Mouse (Mus musculus): Measurements from ENCODE around the gene Pcyox1. TPM values are rescaled to one million over a fixed set of nuclear protein-coding genes. Genes with fewer than 3 reads are reported as not detected.

The Pcyox1 gene
- total and polyA plus RNA-seq, 2 experiments from 2014 or later, result 99.2 to 113 TPM

DNA sequence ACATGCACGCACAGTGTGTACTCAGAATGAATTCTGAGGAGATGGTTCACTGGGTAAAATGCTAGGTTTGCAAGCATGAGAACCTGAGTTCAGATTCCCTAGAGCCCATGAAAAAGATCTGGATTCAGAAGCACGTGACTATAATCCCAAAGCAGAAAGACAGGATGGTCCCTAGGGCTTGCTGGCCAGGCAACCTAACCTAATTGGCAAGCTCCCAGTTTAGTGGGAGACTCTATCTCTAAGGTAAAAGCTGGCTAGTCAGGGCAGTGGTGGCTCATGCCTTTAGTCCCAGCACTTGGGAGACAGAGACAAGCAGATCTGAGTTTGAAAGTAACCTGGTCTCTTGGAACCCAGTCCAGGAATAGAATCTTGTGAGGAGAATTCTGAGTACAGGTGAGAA, 2.0 kb upstream of the Pcyox1 start:
- 75% methylated on average over 2 of the region's 2 CpGs for WGBS
- TF ChIP-seq CTCF (IDR thresholded peaks at IDR 0.05; ENCODE audit: low read depth), result no peak
- H3K4me1 ChIP-seq (ENCODE audit: insufficient read depth), result peaks cover 13% of the 10 kb centered on the region
- no peak for ATAC-seq
- DNase-seq, result no peak
- H3K27ac ChIP-seq (ENCODE audit: low read depth, low read length), result no peak overlapping the region
- H3K9me3 ChIP-seq (ENCODE audit: low read length), result no peaks in the 10 kb centered on the region
- H3K4me2 ChIP-seq (ENCODE audit: low read depth), result no peak overlapping the region
- H3K27me3 ChIP-seq (ENCODE audit: insufficient read depth, low read length), result no peaks in the 10 kb centered on the region
- no peaks in the 10 kb centered on the region for H3K36me3 ChIP-seq (ENCODE audit: insufficient read depth)
- no peak overlapping the region for H3K9ac ChIP-seq
- no peak overlapping the region for H3K4me3 ChIP-seq (ENCODE audit: low read depth, low read length)

DNA sequence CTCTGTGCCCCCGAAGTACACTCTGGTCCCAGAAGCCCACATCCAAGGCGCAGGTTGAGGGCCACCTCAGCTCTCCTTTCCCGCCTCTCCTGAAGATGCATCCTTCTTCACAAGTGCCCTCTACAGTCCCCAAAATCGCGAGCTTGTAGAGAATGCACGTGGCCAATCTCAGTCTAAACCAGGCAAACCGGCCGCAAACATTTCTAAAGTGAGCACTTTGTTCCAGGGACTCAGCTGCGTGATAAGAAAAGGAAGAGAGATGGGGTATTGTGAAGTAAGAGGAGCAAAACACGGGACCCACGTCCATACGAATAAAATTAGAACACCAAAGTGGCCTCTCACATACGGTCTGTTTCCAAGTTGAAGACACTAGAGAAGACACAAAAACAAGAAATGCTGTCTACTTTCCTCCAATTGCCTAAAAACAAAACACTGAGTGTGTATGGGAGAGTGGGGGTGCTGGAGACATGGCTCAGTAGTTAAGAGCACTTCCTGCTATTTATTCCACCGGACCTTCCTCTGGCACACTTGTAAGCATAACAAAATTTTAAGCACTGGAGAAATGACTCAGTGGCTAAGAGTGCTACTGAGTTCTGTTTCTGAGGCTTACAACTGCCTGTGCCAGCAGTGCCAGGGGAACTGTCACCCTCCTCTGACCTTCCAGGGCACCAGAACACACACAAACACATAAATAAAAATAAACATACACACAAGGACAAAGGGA, 465 bp upstream of the Pcyox1 start:
- H3K4me2 ChIP-seq (ENCODE audit: low read depth), result peak overlapping the region; percentile 71
- H3K9ac ChIP-seq, result peak overlapping the region; percentile 97
- ATAC-seq (peak; percentile 60), DNase-seq (no peak)
- no peaks in the 10 kb centered on the region for H3K27me3 ChIP-seq (ENCODE audit: insufficient read depth, low read length)
- peak overlapping the region; percentile 85 for H3K4me3 ChIP-seq (ENCODE audit: low read depth, low read length)
- WGBS, result 3% methylated on average over 14 of the region's 14 CpGs
- peaks cover 13% of the 10 kb centered on the region for H3K4me1 ChIP-seq (ENCODE audit: insufficient read depth)
- peak overlapping the region; percentile 95 for H3K27ac ChIP-seq (ENCODE audit: low read depth, low read length)
- H3K9me3 ChIP-seq (ENCODE audit: low read length), result no peaks in the 10 kb centered on the region
- peaks cover 5% of the 10 kb centered on the region; the same call in 1 of the 2 replicates for H3K36me3 ChIP-seq (ENCODE audit: insufficient read depth)
- TF ChIP-seq CTCF (IDR thresholded peaks at IDR 0.05; ENCODE audit: low read depth), result no peak

DNA sequence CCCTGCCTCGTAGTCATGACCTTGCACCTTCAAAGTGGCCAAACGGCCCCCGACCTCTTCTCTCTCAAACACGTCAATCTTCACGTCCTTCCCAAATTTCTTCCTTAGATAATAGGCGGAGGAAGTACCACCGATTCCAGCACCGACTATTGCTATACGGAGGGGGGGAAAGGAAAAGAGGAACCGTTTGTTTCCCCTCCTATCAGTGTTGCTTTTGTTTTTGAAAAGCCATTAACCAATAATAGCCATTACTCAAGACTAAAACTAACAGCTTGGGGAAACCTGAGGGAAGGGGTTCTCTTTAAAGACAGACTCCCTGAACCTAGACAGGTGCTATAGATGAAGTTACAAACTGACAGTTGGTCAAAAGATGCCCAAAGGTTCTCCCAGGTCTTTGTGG, 985 bp downstream of the Pcyox1 start:
- H3K9me3 ChIP-seq (ENCODE audit: low read length), result no peaks in the 10 kb centered on the region
- peak; percentile 29 for DNase-seq
- TF ChIP-seq CTCF (IDR thresholded peaks at IDR 0.05; ENCODE audit: low read depth), result no peak
- ATAC-seq, result no peak
- H3K4me1 ChIP-seq (ENCODE audit: insufficient read depth), result peaks cover 13% of the 10 kb centered on the region
- H3K27ac ChIP-seq (ENCODE audit: low read depth, low read length), result peak overlapping the region; percentile 95
- WGBS, result 16% methylated on average over 10 of the region's 10 CpGs
- peak overlapping the region; percentile 97 for H3K9ac ChIP-seq
- H3K27me3 ChIP-seq (ENCODE audit: insufficient read depth, low read length), result no peaks in the 10 kb centered on the region
- H3K4me2 ChIP-seq (ENCODE audit: low read depth), result peak overlapping the region; percentile 71
- H3K36me3 ChIP-seq (ENCODE audit: insufficient read depth), result peaks cover 19% of the 10 kb centered on the region
- H3K4me3 ChIP-seq (ENCODE audit: low read depth, low read length), result peak overlapping the region; percentile 85

DNA sequence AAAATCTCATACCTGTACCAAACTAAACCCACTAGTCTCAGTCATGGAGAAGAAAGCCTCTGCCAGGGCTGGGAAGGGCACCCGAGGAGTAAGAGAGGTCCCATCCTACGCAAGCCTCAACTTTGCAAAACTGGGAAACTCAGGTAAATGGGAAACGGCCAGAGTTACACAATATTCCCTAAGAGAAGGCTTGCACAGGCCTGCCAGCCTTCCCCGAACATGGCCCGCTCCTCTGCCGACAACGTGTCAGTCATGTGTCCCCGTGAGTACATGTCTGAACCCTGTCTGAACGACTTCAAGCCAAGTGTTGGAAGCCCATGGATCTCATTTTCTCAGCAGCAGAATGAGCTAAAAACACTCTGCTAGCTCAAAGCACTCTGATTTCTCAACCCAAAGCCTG, 1.9 kb downstream of the Pcyox1 start:
- H3K9me3 ChIP-seq (ENCODE audit: low read length), result no peaks in the 10 kb centered on the region
- peaks cover 29% of the 10 kb centered on the region for H3K36me3 ChIP-seq (ENCODE audit: insufficient read depth)
- no peak overlapping the region for H3K9ac ChIP-seq
- no peak for DNase-seq
- H3K27me3 ChIP-seq (ENCODE audit: insufficient read depth, low read length), result no peaks in the 10 kb centered on the region
- peak overlapping the region; percentile 85; the same call in 1 of the 2 replicates for H3K4me3 ChIP-seq (ENCODE audit: low read depth, low read length)
- 81% methylated on average over 9 of the region's 9 CpGs for WGBS
- peak overlapping the region; percentile 71 for H3K4me2 ChIP-seq (ENCODE audit: low read depth)
- peaks cover 13% of the 10 kb centered on the region for H3K4me1 ChIP-seq (ENCODE audit: insufficient read depth)
- TF ChIP-seq CTCF (IDR thresholded peaks at IDR 0.05; ENCODE audit: low read depth), result no peak
- no peak overlapping the region; the same call in 1 of the 2 replicates for H3K27ac ChIP-seq (ENCODE audit: low read depth, low read length)
- no peak for ATAC-seq

DNA sequence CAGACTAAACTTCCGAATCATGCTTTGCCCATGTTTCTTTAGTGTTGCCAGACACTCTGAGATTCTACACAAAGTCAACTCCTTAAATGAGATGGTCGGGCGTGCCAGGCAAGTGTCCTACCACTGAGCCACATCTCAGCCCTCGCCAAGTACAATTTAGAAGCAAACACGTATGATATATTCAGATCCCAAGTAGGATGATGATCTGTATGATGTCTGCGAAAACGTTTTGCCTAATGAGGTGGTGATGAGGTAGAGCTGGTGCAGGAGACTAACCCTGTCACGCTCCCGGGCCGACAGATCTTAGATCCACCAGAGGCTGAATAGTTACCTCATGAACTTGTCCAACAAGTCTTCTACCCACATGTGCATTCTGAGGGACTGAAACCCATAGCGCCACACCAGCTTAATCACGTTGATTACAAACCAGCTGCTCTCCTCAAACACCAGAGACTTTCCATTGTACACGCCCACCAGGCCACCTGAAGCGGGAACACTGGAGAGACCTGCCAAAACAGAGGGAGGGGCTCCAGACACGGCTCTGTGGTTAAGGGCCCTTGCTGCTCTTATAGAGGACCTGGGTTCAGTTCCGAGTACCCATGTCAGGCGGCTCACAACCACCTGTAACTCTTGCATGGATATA, 2.8 kb downstream of the Pcyox1 start:
- ATAC-seq (no peak), DNase-seq (no peak)
- Histone ChIP-seq H3K4me3 (ENCODE audit: low read depth, low read length) (no peak overlapping the region), H3K36me3 (ENCODE audit: insufficient read depth) (peaks cover 37% of the 10 kb centered on the region), H3K9ac (no peak overlapping the region), H3K4me2 (ENCODE audit: low read depth) (no peak overlapping the region), H3K4me1 (ENCODE audit: insufficient read depth) (peaks cover 13% of the 10 kb centered on the region), H3K27ac (ENCODE audit: low read depth, low read length) (no peak overlapping the region), H3K27me3 (ENCODE audit: insufficient read depth, low read length) (no peaks in the 10 kb centered on the region), H3K9me3 (ENCODE audit: low read length) (no peaks in the 10 kb centered on the region)
- TF ChIP-seq CTCF (IDR thresholded peaks at IDR 0.05; ENCODE audit: low read depth), result no peak
- 90% methylated on average over 17 of the region's 17 CpGs for WGBS

DNA sequence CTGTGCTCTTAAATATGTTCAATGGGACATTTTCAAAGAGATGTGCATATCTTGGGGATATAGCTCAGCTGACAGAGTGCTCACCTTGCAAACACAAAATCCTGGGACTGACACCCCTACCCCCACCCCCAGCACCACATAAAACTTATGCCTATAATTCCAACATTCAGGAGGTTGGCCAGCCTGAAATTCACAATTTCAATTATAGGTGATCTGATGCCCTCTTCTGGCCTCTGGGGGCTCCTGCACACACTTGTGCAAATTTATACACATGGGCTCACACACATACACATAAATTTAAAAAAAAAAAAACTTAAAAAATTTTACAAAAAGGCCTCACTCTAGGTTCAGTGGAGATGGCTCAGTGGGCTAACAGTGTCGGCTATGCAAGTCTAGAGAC, 3.8 kb downstream of the Pcyox1 start:
- TF ChIP-seq CTCF (IDR thresholded peaks at IDR 0.05; ENCODE audit: low read depth), result 0 out of 2 replicates have a peak, but pooled peaks have one; percentile 18
- Histone ChIP-seq H3K9ac (no peak overlapping the region), H3K9me3 (ENCODE audit: low read length) (no peaks in the 10 kb centered on the region), H3K27me3 (ENCODE audit: insufficient read depth, low read length) (no peaks in the 10 kb centered on the region), H3K4me3 (ENCODE audit: low read depth, low read length) (no peak overlapping the region), H3K27ac (ENCODE audit: low read depth, low read length) (no peak overlapping the region), H3K36me3 (ENCODE audit: insufficient read depth) (peaks cover 47% of the 10 kb centered on the region), H3K4me2 (ENCODE audit: low read depth) (no peak overlapping the region), H3K4me1 (ENCODE audit: insufficient read depth) (peaks cover 13% of the 10 kb centered on the region)
- DNase-seq (no peak), ATAC-seq (no peak)
- WGBS, result 97% methylated on average over 1 of the region's 1 CpGs

DNA sequence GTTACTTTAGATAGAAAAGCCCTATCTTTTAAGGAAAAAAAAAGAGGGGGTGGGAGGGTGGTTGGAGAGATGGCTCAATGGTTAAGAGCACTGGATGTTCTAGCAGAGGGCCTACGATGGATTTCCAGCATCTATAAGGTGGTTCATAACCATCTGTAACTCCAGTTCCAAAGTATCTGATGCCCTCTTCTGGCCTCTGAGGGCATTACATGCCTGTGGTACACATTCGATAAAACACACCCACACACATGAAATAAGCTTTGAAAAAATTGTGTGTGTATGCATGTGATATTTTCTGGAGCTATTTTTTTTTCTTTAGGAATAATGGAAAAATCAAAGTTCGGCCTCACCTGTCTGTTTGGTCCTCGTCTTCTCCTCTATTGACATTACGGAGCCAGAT, 5.6 kb downstream of the Pcyox1 start:
- Histone ChIP-seq H3K4me3 (ENCODE audit: low read depth, low read length) (no peak overlapping the region), H3K4me1 (ENCODE audit: insufficient read depth) (peaks cover 7% of the 10 kb centered on the region; the same call in 1 of the 2 replicates), H3K4me2 (ENCODE audit: low read depth) (no peak overlapping the region), H3K9ac (no peak overlapping the region), H3K27me3 (ENCODE audit: insufficient read depth, low read length) (no peaks in the 10 kb centered on the region), H3K9me3 (ENCODE audit: low read length) (no peaks in the 10 kb centered on the region), H3K27ac (ENCODE audit: low read depth, low read length) (no peak overlapping the region), H3K36me3 (ENCODE audit: insufficient read depth) (peaks cover 58% of the 10 kb centered on the region)
- TF ChIP-seq CTCF (IDR thresholded peaks at IDR 0.05; ENCODE audit: low read depth), result peak; percentile 47
- WGBS, result 96% methylated on average over 5 of the region's 5 CpGs
- DNase-seq (no peak), ATAC-seq (no peak)
